Mouse (Mus musculus) olfactory bulb, adult 2 months (tissue): Measurements from ENCODE around the gene Fkbp4.

Experiments
- CTCF ChIP-seq: fragments of 200-500 bp; IDR thresholded peaks from 2 replicates; pipeline ENCODE4 v1.5.1; 2012; ENCODE audit warnings: low read depth, mild to moderate bottlenecking, low read length, moderate library complexity; ENCODE audit not compliant: insufficient read depth
- POLR2A ChIP-seq: fragments of 200-500 bp; IDR thresholded peaks from 2 replicates; pipeline ENCODE4 v1.6.1; 2012; ENCODE audit warnings: mild to moderate bottlenecking, low read depth, low read length, moderate library complexity; ENCODE audit not compliant: insufficient read depth

DNA sequence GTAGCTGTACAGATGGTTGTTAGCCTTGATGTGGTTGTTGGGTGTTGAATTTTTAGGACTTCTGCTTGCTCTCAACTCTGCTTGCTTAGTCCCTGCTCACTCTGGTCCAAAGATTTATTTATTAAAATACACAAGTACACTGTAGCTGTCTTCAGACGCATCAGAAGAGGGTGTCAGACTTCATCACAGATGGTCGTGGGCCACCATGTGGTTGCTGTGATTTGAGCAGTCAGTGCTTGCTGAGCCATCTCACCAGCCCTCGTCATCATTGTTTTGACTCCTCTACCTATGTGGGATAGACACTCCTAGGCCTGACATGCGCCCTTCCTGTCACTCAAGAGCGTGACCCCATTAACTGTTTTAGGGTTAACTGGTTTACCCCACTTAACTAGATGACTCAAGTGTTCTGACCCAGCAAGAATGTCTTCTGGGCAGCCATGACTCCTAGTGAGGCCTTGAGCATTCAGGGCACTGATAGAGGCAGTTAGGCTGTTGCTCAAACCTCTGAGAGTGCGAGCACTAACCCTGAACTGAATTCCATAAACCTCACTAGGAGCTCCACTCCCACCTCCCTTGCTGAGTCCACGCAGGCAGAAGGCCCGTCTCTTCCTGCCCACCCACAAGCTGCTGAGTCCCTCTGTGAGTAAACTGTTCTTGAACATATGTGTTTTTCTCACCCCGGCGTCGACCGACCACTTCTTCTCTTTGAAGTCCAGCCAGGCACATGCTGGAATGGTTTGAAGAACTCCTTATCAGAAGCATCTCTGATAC lies 17.5 kb upstream of the Fkbp4 start:
- TF ChIP-seq CTCF (no peak), POLR2A (no peak)
